Mouse (Mus musculus) kidney, postnatal 36 days (tissue): ENCODE results near the gene Slc35d3.

Experiments used
- DNase-seq, 2 experiments: peaks; one replicate each; pipeline ENCODE4 v3.0.0; 2021 to 2022; ENCODE audit warnings: mixed read lengths in 2 of 2

Gene Slc35d3

DNA sequence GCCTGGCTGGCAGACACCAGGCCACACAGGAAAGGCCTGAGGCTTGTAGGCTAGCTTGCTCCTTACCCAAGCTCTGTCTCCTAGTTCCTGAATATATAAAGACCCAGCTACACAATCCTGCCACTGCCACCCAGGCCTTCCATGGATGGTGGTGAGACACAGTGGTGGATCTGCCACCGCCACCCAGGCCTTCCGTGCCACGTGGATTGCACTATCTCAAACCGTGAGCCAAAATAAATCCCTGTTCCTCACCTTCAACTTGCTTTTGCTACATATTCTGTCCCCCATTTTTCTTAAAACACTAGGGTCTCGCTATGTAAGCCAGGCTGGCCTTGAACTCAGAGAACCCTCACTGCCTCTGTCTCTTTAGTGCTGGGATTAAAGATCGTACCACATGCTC is 17.0 kb downstream of the Slc35d3 start:
- DNase-seq: no peak

DNA sequence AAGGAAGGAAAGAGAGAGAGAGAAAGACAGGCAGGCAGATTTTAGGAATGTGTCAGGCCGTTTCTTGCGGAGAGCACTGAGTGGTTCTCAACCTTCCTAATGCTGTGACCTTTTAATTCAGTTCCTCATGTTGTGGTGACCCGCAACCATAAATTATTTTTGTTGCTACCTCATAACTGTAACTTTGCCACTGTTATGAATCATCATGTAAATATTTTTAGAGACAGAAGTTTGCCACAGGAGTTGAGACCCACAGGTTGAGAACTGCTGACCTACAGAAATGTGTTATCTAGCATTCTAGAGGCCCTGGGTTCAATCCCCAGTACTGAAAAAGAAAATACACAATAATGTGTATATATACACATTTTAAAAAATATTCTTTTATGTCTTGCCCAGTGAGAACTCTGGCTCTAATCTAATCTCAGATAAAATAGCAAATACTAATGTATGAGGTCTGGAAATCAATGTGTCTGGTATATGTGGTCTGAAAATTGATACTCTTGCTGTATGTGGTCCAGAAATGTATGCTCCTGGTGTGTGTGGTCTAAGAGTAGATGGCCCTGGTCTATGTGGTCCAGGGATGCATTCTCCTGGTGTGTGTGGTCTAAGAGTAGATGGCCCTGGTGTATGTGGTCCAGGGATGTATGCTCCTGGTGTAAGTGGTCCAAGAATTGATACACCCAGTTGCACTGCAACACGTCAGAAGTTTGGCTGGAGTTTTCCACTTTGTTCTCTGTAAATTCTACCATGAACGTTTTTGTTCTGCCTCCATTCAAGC is 20.0 kb downstream of the Slc35d3 start:
- DNase-seq: no peak

DNA sequence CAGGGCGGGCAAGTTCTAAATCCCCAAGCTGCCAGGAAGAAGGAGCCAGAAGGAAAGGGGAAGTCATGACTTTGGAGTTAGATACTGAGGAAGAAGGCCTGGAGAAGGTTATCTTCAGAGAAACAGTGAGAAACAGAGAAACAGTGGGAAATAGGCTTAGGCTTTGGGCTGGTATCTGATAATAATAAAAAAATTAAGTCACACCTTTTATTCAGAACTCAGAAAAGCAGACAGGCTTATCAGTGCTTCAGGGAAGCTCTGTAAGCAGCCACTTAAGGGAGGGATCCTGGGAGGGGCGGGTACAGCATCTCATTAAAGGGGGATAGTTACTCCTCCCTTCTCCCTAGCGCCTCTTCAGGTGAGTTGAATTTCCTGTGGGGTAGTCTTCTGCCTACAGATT is 30.3 kb downstream of the Slc35d3 start:
- DNase-seq: no peak

DNA sequence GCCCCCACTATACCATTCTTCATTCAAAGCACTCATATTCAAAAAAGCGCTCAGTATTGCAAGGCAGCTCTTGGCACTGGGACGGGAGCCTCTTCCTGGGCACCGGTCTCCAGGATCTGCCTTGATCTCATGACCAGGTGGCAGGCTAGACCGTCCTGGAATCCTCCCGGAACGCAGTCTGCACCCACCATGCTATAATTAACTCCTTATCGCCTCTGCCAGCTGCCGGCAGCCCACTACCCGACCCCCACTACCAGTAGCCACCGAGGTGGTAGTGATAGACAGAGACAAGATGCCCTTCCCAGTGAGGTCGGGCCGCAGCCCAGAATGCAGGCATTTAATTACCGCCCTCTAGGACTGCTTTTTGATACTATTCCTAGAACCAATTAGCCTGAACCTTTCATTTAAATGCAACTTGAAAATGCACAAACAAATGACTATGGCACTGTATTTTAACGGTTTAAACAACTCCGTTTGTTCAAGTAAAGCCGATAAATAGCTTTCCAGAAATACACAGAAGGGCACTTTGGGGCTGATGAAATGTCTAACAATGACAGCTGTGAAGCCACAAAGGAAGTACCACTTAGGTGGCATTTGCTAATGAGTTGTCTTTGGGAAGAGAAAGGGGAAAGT is 32.4 kb downstream of the Slc35d3 start:
- no peak for DNase-seq

DNA sequence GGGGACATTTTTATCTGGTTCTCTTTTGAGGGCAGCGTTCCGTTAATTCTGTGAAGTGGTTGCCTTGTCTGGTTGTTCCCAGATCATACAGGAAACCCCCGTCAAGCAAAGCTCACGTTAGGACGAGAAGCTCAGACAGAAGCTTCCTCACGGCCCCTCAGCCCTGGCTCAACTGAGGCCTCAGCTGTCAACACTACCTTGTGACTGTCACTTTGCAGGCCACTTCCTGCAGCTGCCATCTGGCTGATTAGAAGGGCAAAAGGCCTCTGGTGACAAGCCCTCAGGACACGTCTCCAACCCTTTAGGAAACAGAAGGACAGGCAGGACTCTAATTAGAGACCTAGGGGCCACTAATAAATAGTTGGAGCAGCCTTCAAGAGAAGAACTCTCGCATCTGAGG is 35.9 kb downstream of the Slc35d3 start:
- DNase-seq: no peak

DNA sequence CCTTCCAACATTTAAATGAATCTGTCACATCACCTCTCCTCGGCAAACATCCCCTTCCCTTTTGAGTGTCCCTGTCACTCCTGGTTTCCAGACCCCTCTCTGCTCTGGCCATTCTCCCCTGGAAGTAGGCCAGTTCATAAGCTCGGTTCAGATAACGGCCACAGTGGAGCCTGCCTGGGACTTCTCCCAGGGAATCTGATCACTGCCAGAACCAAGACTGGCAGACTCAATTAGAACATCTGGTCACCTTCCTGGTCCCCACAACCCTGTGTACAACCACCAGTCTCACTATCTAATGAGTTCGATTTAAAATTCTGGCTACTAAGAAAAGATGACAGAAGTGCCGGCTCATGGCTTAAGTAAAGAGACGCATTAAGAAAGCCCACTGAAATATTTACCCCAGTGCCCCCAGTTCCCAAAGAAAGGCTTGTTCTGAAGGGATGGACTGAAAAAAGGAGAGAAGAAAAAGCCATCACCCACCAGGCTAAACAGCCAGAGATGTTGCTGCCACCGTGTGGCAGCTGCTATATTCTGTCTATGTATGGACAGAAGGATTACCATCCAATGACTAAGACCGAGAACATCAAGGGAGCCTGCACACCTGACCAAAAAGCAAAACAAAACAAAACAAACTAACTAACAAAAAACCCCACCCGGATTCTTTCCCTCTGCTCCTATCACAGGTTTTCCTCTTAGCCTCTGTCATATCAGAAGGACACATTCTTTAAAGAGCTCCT is 39.7 kb downstream of the Slc35d3 start:
- peak in 1 of 2 experiments; percentile 52 for DNase-seq

- no peak for DNase-seq
These were observed 46.5 kb downstream of the Slc35d3 start for GRCm38 (mm10) chr10:19804763-19805162.

- DNase-seq: no peak
These were observed 48.3 kb downstream of the Slc35d3 start for GRCm38 (mm10) chr10:19802958-19803357.
